ENCODE assay signal across 20 mouse cellular contexts in genomic region chr5:83868359-83868758, GRCm38 (mm10).
"Had no signal": no experiment of that assay in that cellular context is flagged by ENCODE, and none has a peak within 500 bp of the region (broad histone marks: within the 10 kb centered on the region; RNA-seq: fewer than 3 reads in every experiment).

No protein-coding gene starts in this region.

- DNase-seq: kidney, adult 2 months; kidney, postnatal 25 days; layer of hippocampus, adult 9-11 months; liver; lung, adult 18-20 months; lung, postnatal 10 days; lung, postnatal 36 days; thymus, adult 18-20 months; thymus, postnatal 36 days had no signal

- H3K27ac ChIP-seq: kidney, postnatal 0 days; layer of hippocampus, adult 2 months; limb, embryonic 10.5 days; limb, embryonic 13.5 days; liver, embryonic 12.5 days; liver, embryonic 15.5 days; lung, embryonic 15.5 days; midbrain, embryonic 12.5 days had no signal

- H3K9me3 ChIP-seq: limb, embryonic 10.5 days; limb, embryonic 13.5 days; liver, embryonic 12.5 days; liver, embryonic 15.5 days; lung, embryonic 15.5 days; midbrain, embryonic 12.5 days had no signal

- ATAC-seq: intestine, postnatal 0 days; liver, embryonic 12.5 days had no signal

- H3K27me3 ChIP-seq: limb, embryonic 13.5 days; liver, embryonic 12.5 days; liver, embryonic 15.5 days; lung, embryonic 15.5 days; megakaryocyte, embryonic 14.5 days; midbrain, embryonic 12.5 days had no signal

- H3K36me3 ChIP-seq: limb, embryonic 10.5 days; limb, embryonic 13.5 days; liver, embryonic 12.5 days; liver, embryonic 15.5 days; lung, embryonic 15.5 days; midbrain, embryonic 12.5 days had no signal

- H3K4me1 ChIP-seq: limb, embryonic 10.5 days; limb, embryonic 13.5 days; liver, embryonic 12.5 days; liver, embryonic 15.5 days; lung, embryonic 15.5 days; megakaryocyte, embryonic 14.5 days; midbrain, embryonic 12.5 days had no signal

- H3K9ac ChIP-seq: limb, embryonic 13.5 days; liver, embryonic 12.5 days; liver, embryonic 15.5 days; lung, embryonic 15.5 days; midbrain, embryonic 12.5 days had no signal

- H3K4me3 ChIP-seq: layer of hippocampus, adult 2 months; limb, embryonic 10.5 days; limb, embryonic 13.5 days; liver, embryonic 12.5 days; liver, embryonic 15.5 days; lung, embryonic 15.5 days; megakaryocyte, embryonic 14.5 days; midbrain, embryonic 12.5 days; myocyte had no signal

- H3K4me2 ChIP-seq: limb, embryonic 13.5 days; liver, embryonic 12.5 days; liver, embryonic 15.5 days; lung, embryonic 15.5 days; midbrain, embryonic 12.5 days had no signal
